Mouse (Mus musculus) T-helper 17 cell (primary cell): ENCODE measurements at regions not wholly inside any gene's neighbourhood (a gene's known extent, or its start where the extent isn't known, plus 50 kb on each side); places are given as distances from the start of the nearest gene placed in this dataset.

Source experiments
- in situ Hi-C, 2 experiments: fragments of 300-600 bp; cut with MboI, MseI; formaldehyde crosslinking; loops; 1 replicate in 1 of 2; 2 replicates in 1 of 2; pipeline ENCODE4 v1.15.1; 2025; ENCODE audit warnings: high pct_unique_total_duplicates in 2 of 2

- in situ Hi-C loops: no loop called here
These were observed 351.5 kb downstream of the Phkb start for GRCm38 (mm10) chr8:86192262-86192661.

GRCm38 (mm10) chr8:86184671-86185070 lies 343.9 kb downstream of the Phkb start:
- in situ Hi-C loops: no loop called here

GRCm38 (mm10) chr8:86180793-86181192 lies 340.0 kb downstream of the Phkb start:
- in situ Hi-C loops: no loop called here

- in situ Hi-C loops: no loop called here
These were observed 329.3 kb downstream of the Phkb start for GRCm38 (mm10) chr8:86170091-86170490.

- in situ Hi-C loops: no loop called here
These were observed 324.1 kb downstream of the Phkb start for GRCm38 (mm10) chr8:86164818-86165217.

- in situ Hi-C loops: loop anchor here in 1 of 2 experiments (10.0 kb wide), 1 partner anchor 424 kb away; no protein-coding TSS in a partner anchor
These were observed 318.5 kb downstream of the Phkb start for GRCm38 (mm10) chr8:86159074-86159783.

GRCm38 (mm10) chr8:86147586-86147985 lies 306.8 kb downstream of the Phkb start:
- in situ Hi-C loops: no loop called here

GRCm38 (mm10) chr8:86125244-86125643 lies 284.5 kb downstream of the Phkb start:
- in situ Hi-C loops: no loop called here

GRCm38 (mm10) chr8:86124655-86125054 lies 283.9 kb downstream of the Phkb start:
- in situ Hi-C loops: no loop called here
